Mouse (Mus musculus): ENCODE measurements at regions not wholly inside any gene's neighbourhood (a gene's known extent, or its start where the extent isn't known, plus 50 kb on each side); places are given as distances from the start of the nearest gene placed in this dataset.

DNA sequence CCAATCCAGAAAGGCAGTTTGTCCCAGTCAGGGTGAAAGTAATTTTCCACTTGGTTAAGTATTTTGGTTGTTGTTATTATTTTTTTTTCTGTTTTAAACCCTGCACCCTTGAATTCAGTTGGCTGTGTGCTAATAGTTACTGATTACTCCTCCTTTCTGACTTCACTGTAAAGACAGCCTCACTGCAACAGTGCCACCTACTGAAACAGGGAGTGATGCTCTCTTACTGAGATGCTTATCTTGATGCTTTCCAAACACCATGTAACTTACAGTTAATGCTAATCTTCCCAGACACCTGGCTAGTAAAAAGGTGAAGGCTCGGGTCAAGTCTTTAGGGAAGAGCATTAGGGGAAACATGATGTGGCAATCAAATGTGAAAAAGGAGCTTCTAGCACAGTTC lies 294.9 kb downstream of the Pax1 start:
- WGBS, result 7% methylated on average over 1 of the region's 1 CpGs
- no peak overlapping the region for H3K27ac ChIP-seq (ENCODE audit: insufficient read depth, low read depth, low read length)
- TF ChIP-seq POLR2A (IDR thresholded peaks at IDR 0.05; ENCODE audit: low read depth, low read length) (no peak), CTCF (IDR thresholded peaks at IDR 0.05; ENCODE audit: extremely low read depth, insufficient read length, insufficient replicate concordance, low read depth, low read length) (no peak)
- H3K4me3 ChIP-seq (ENCODE audit: low read depth, low read length), result no peak overlapping the region
- H3K36me3 ChIP-seq (ENCODE audit: control insufficient read depth, insufficient read depth, low read length), result no peaks in the 10 kb centered on the region
- H3K4me1 ChIP-seq (ENCODE audit: control insufficient read depth, insufficient read depth, insufficient read length, low read length), result no peaks in the 10 kb centered on the region
- no peaks in the 10 kb centered on the region for H3K27me3 ChIP-seq (ENCODE audit: control insufficient read depth, insufficient read depth, low read length)

DNA sequence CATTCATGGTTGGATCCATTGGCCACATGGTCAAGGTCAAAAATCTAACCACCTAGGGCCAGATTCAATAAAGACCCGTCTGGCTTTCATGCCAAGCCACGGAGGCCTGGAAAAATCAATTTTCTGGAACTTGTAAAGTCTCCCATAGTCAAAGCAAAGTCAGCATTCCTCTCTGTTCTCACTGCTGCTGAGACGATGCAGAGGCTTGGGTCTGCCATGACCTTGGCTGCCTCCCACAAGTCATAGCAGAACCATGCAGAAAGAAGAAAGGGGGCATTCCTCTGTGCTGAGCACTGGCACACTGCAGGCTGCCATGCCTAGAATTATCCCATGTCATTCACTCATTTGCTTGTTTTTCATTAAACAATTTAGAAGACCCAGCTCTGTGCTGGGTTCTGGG lies 288.5 kb downstream of the Pax1 start:
- Histone ChIP-seq H3K36me3 (ENCODE audit: control insufficient read depth, insufficient read depth, low read length) (no peaks in the 10 kb centered on the region), H3K4me1 (ENCODE audit: control insufficient read depth, insufficient read depth, insufficient read length, low read length) (no peaks in the 10 kb centered on the region), H3K27me3 (ENCODE audit: control insufficient read depth, insufficient read depth, low read length) (no peaks in the 10 kb centered on the region), H3K4me3 (ENCODE audit: low read depth, low read length) (no peak overlapping the region), H3K27ac (ENCODE audit: insufficient read depth, low read depth, low read length) (no peak overlapping the region)
- 50% methylated on average over 3 of the region's 3 CpGs for WGBS
- TF ChIP-seq POLR2A (IDR thresholded peaks at IDR 0.05; ENCODE audit: low read depth, low read length), result no peak
- no peak for TF ChIP-seq CTCF (IDR thresholded peaks at IDR 0.05; ENCODE audit: extremely low read depth, insufficient read length, insufficient replicate concordance, low read depth, low read length)

DNA sequence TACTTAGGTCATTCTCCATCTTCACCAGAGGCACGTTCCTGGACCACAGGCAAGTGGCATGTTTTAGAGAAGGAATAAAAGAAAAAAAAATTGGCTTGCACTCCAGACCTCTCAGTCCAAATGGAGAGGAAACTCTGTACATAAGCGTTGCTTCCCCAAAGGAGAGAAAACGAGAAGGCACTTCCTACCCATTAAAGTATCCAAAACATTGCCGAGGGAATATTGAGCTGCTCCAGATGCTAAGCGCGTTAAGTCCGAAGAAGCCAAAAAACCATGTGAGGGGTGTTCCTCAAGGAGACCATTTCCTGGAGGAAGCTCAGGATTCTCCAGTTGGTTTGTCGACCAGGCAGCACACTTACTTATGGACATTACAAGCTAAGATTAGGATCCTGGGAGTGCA lies 286.2 kb downstream of the Pax1 start:
- Histone ChIP-seq H3K4me3 (ENCODE audit: low read depth, low read length) (no peak overlapping the region), H3K27ac (ENCODE audit: insufficient read depth, low read depth, low read length) (no peak overlapping the region), H3K27me3 (ENCODE audit: control insufficient read depth, insufficient read depth, low read length) (no peaks in the 10 kb centered on the region), H3K36me3 (ENCODE audit: control insufficient read depth, insufficient read depth, low read length) (no peaks in the 10 kb centered on the region), H3K4me1 (ENCODE audit: control insufficient read depth, insufficient read depth, insufficient read length, low read length) (no peaks in the 10 kb centered on the region)
- TF ChIP-seq CTCF (IDR thresholded peaks at IDR 0.05; ENCODE audit: extremely low read depth, insufficient read length, insufficient replicate concordance, low read depth, low read length) (no peak), POLR2A (IDR thresholded peaks at IDR 0.05; ENCODE audit: low read depth, low read length) (no peak)
- 74% methylated on average over 8 of the region's 8 CpGs for WGBS

DNA sequence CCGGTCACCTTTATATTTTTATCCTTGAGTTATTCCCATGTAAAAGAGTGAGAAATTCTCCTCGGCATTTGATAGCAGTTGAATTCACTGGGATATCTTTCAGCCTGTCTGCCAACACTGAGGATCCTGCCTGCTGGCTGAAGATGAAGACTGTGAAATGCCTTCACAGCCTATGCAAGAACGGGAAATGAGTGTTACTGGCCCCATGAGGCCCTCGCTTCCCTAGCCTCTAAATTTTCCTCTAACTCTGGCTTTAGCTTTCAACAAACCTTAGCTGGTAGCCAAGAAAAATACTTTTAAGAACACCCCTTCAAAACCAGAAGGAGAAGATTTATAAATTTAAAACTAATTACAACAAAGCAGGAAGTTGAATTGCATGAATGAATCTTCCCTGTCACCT lies 285.8 kb downstream of the Pax1 start:
- WGBS, result 85% methylated on average over 4 of the region's 4 CpGs
- Histone ChIP-seq H3K4me3 (ENCODE audit: low read depth, low read length) (no peak overlapping the region), H3K27ac (ENCODE audit: insufficient read depth, low read depth, low read length) (no peak overlapping the region), H3K36me3 (ENCODE audit: control insufficient read depth, insufficient read depth, low read length) (no peaks in the 10 kb centered on the region), H3K27me3 (ENCODE audit: control insufficient read depth, insufficient read depth, low read length) (no peaks in the 10 kb centered on the region), H3K4me1 (ENCODE audit: control insufficient read depth, insufficient read depth, insufficient read length, low read length) (no peaks in the 10 kb centered on the region)
- TF ChIP-seq CTCF (IDR thresholded peaks at IDR 0.05; ENCODE audit: extremely low read depth, insufficient read length, insufficient replicate concordance, low read depth, low read length) (no peak), POLR2A (IDR thresholded peaks at IDR 0.05; ENCODE audit: low read depth, low read length) (no peak)

GRCm38 (mm10) chr2:147637882-147638281 lies 276.2 kb downstream of the Pax1 start:
- no peaks in the 10 kb centered on the region for H3K36me3 ChIP-seq (ENCODE audit: control insufficient read depth, insufficient read depth, low read length)
- TF ChIP-seq CTCF (IDR thresholded peaks at IDR 0.05; ENCODE audit: extremely low read depth, insufficient read length, insufficient replicate concordance, low read depth, low read length) (no peak), POLR2A (IDR thresholded peaks at IDR 0.05; ENCODE audit: low read depth, low read length) (no peak)
- no peak overlapping the region for H3K4me3 ChIP-seq (ENCODE audit: low read depth, low read length)
- H3K27me3 ChIP-seq (ENCODE audit: control insufficient read depth, insufficient read depth, low read length), result no peaks in the 10 kb centered on the region
- no peak overlapping the region for H3K27ac ChIP-seq (ENCODE audit: insufficient read depth, low read depth, low read length)
- H3K4me1 ChIP-seq (ENCODE audit: control insufficient read depth, insufficient read depth, insufficient read length, low read length), result no peaks in the 10 kb centered on the region
- WGBS, result 48% methylated on average over 1 of the region's 1 CpGs

- no peak overlapping the region for H3K4me3 ChIP-seq (ENCODE audit: low read depth, low read length)
- H3K36me3 ChIP-seq (ENCODE audit: control insufficient read depth, insufficient read depth, low read length), result no peaks in the 10 kb centered on the region
- no peaks in the 10 kb centered on the region for H3K4me1 ChIP-seq (ENCODE audit: control insufficient read depth, insufficient read depth, insufficient read length, low read length)
- no peaks in the 10 kb centered on the region for H3K27me3 ChIP-seq (ENCODE audit: control insufficient read depth, insufficient read depth, low read length)
- TF ChIP-seq CTCF (IDR thresholded peaks at IDR 0.05; ENCODE audit: extremely low read depth, insufficient read length, insufficient replicate concordance, low read depth, low read length) (no peak), POLR2A (IDR thresholded peaks at IDR 0.05; ENCODE audit: low read depth, low read length) (no peak)
- H3K27ac ChIP-seq (ENCODE audit: insufficient read depth, low read depth, low read length), result no peak overlapping the region
- WGBS, result 62% methylated on average over 6 of the region's 6 CpGs
Observed at GRCm38 (mm10) chr2:147632737-147633136, 271.0 kb downstream of the Pax1 start.

DNA sequence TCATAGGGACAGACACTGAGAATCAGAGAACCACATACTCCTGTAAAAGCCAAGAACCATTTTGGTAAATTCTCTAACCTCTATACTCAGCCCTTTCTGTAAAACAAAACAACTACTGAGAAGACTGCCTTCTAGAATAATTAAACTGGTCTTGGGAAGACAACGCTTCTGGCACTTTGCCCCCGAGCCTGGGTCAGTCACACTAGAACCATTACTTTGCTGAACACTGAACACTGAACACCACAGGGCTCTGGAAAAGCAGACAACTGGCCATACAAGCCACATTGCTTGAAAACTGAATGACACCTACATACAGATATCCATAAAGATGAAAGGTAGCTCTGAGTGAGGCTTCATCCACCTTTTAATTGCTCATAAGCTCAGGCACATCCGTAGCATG lies 268.0 kb downstream of the Pax1 start:
- no peak for TF ChIP-seq POLR2A (IDR thresholded peaks at IDR 0.05; ENCODE audit: low read depth, low read length)
- no peak for TF ChIP-seq CTCF (IDR thresholded peaks at IDR 0.05; ENCODE audit: extremely low read depth, insufficient read length, insufficient replicate concordance, low read depth, low read length)
- Histone ChIP-seq H3K4me3 (ENCODE audit: low read depth, low read length) (no peak overlapping the region), H3K4me1 (ENCODE audit: control insufficient read depth, insufficient read depth, insufficient read length, low read length) (no peaks in the 10 kb centered on the region), H3K27me3 (ENCODE audit: control insufficient read depth, insufficient read depth, low read length) (no peaks in the 10 kb centered on the region), H3K27ac (ENCODE audit: insufficient read depth, low read depth, low read length) (no peak overlapping the region), H3K36me3 (ENCODE audit: control insufficient read depth, insufficient read depth, low read length) (no peaks in the 10 kb centered on the region)
- WGBS, result 82% methylated on average over 3 of the region's 3 CpGs

DNA sequence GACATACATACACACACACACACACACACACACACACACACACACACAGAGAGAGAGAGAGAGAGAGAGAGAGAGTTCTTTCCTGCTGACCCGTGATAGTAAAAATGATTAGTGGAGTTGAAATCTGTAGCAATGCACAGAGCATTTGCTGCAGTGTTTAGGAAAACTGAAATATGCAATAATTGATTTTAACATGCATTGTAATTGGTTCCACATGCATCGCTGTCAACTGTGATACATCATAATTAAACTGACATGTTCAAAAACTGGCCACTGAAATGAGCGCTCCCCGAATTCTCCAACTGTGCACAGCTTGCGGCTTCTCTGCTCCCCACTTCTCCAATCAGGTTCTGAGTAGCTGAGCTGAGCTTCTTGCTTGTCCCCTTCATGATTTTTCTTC lies 265.4 kb downstream of the Pax1 start:
- H3K36me3 ChIP-seq (ENCODE audit: control insufficient read depth, insufficient read depth, low read length), result no peaks in the 10 kb centered on the region
- no peaks in the 10 kb centered on the region for H3K27me3 ChIP-seq (ENCODE audit: control insufficient read depth, insufficient read depth, low read length)
- WGBS, result 81% methylated on average over 5 of the region's 5 CpGs
- no peak overlapping the region for H3K27ac ChIP-seq (ENCODE audit: insufficient read depth, low read depth, low read length)
- TF ChIP-seq CTCF (IDR thresholded peaks at IDR 0.05; ENCODE audit: extremely low read depth, insufficient read length, insufficient replicate concordance, low read depth, low read length) (no peak), POLR2A (IDR thresholded peaks at IDR 0.05; ENCODE audit: low read depth, low read length) (no peak)
- H3K4me3 ChIP-seq (ENCODE audit: low read depth, low read length), result no peak overlapping the region
- H3K4me1 ChIP-seq (ENCODE audit: control insufficient read depth, insufficient read depth, insufficient read length, low read length), result no peaks in the 10 kb centered on the region
